Mouse (Mus musculus) liver, embryonic 14.5 days (tissue): ENCODE measurements around the gene Sash1. TPM values are rescaled to one million over a fixed set of nuclear protein-coding genes. Genes with fewer than 3 reads are reported as not detected.

Experiments
- ATAC-seq: fragments of 200-750 bp; cut with Nextera tagmentation; 2 replicates; pipeline ENCODE4 v1.8.0; 2017; ENCODE audit warnings: moderate number of reproducible peaks, mild to moderate bottlenecking, moderate library complexity; ENCODE audit not compliant: insufficient read depth
- DNase-seq, 3 experiments: peaks; one replicate each; pipeline ENCODE4 v3.0.0-alpha.2; 2012 to 2013; ENCODE audit warnings: low read depth in 3 of 3, low spot score in 3 of 3
- H3K27ac ChIP-seq: fragments of 300-500 bp; sonication (generic); 2 replicates; pipeline ENCODE4 v1.5.1; 2014; ENCODE audit warnings: moderate library complexity, mild to moderate bottlenecking, control low read depth, inconsistent platforms
- H3K27me3 ChIP-seq: fragments of 300-500 bp; sonication (generic); 2 replicates; pipeline ENCODE4 v1.6.1; 2014; ENCODE audit warnings: mild to moderate bottlenecking, low read length, moderate library complexity; ENCODE audit not compliant: control insufficient read depth, insufficient read depth
- H3K36me3 ChIP-seq: fragments of 300-500 bp; sonication (generic); replicated peaks from 2 replicates; pipeline ENCODE4 v1.6.1; 2014; ENCODE audit warnings: low read depth; ENCODE audit not compliant: control insufficient read depth, insufficient read depth
- H3K4me1 ChIP-seq, 2 experiments: fragments of 200-500 bp in 1 of 2; fragments of 300-500 bp in 1 of 2; sonication (generic) in 1 of 2; replicated peaks; 2 replicates each; pipeline ENCODE4 v1.6.1; 2012 to 2014; ENCODE audit warnings: antibody characterized with exemption in 1 of 2, inconsistent platforms in 1 of 2, low read length in 1 of 2; ENCODE audit not compliant: control insufficient read depth in 2 of 2, insufficient read depth in 2 of 2
- H3K4me2 ChIP-seq: fragments of 300-500 bp; sonication (generic); 2 replicates; pipeline ENCODE4 v1.6.1; 2014; ENCODE audit warnings: low read depth, mild to moderate bottlenecking, control low read depth, moderate library complexity
- H3K4me3 ChIP-seq, 2 experiments: fragments of 200-500 bp in 1 of 2; fragments of 300-500 bp in 1 of 2; sonication (generic) in 1 of 2; 2 replicates each; pipeline ENCODE4 v1.5.1; 2012 to 2014; ENCODE audit warnings: low read depth in 2 of 2, low read length in 2 of 2, mild to moderate bottlenecking in 2 of 2, control low read depth in 1 of 2, inconsistent platforms in 1 of 2, moderate library complexity in 1 of 2; ENCODE audit not compliant: insufficient read depth in 1 of 2
- H3K9ac ChIP-seq: fragments of 300-500 bp; sonication (generic); replicated peaks from 2 replicates; pipeline ENCODE4 v1.6.1; 2014; ENCODE audit warnings: mild to moderate bottlenecking, control low read depth, moderate library complexity
- H3K9me3 ChIP-seq: fragments of 300-500 bp; sonication (generic); 2 replicates; pipeline ENCODE4 v1.6.1; 2016; ENCODE audit warnings: low read length, mixed read lengths; ENCODE audit not compliant: control insufficient read depth
- CTCF ChIP-seq: IDR thresholded peaks from 2 replicates; pipeline ENCODE4 v1.5.1; 2016; ENCODE audit warnings: antibody characterized with exemption, low read depth, control low read depth
- EP300 ChIP-seq: IDR thresholded peaks from 2 replicates; pipeline ENCODE4 v1.6.1; 2016; ENCODE audit warnings: antibody characterized with exemption, low read depth
- WGBS: fragments of 180-500 bp; shearing (Covaris S2); extraction: QIAGEN DNeasy Blood & Tissue Kit; methylation state at CpG from one replicate; pipeline ENCODE4 v1.1.7; 2014; ENCODE audit not compliant: insufficient replicate concordance; 5-methylcytosine and 5-hydroxymethylcytosine counted together
- polyA plus RNA-seq, 2 experiments: library from polyadenylated mRNA; depleted of rRNA in 1 of 2; stranded (reverse) in 1 of 2; unstranded in 1 of 2; fragments of >200 nt; fragmentation: Nextera tagmentation in 1 of 2; extraction: Ambion mirVana in 1 of 2; gene quantifications; 2 replicates each; pipeline versions ENCODE4 v1.2.1 to v1.2.3; 2012 to 2014

Gene Sash1
- polyA plus RNA-seq (2012; rRNA removed) (1.0 and 1.4 TPM in 2 replicates), polyA plus RNA-seq (2014; fragmentation: Nextera tagmentation; extraction: Ambion mirVana) (0.32 and 0.77 TPM in 2 replicates)

GRCm38 (mm10) chr10:8885630-8886527, at the start of gene Sash1:
TSS of gene Sash1 (minus strand) at chr10:8886070.
- Histone ChIP-seq H3K4me3 (peak within 1 kb of the TSS; percentile 62 to 73), H3K4me2 (peak within 1 kb of the TSS; percentile 64), H3K27ac (peak within 1 kb of the TSS; percentile 31), H3K9me3 (no peaks in the 10 kb centered on the region), H3K36me3 (no peaks in the 10 kb centered on the region), H3K27me3 (peaks cover 23% of the 10 kb centered on the region), H3K9ac (peak within 1 kb of the TSS; percentile 47), H3K4me1 (peaks cover 0 to 12% of the 10 kb centered on the region in 2 experiments; a peak in 2 of 4 replicates)
- peak; percentile 31 to 39 (median 33) for DNase-seq
- TF ChIP-seq CTCF (no peak), EP300 (no peak)
- WGBS: under 1% methylated on average over 79 of the region's 80 CpGs
- peak; percentile 78 for ATAC-seq

DNA sequence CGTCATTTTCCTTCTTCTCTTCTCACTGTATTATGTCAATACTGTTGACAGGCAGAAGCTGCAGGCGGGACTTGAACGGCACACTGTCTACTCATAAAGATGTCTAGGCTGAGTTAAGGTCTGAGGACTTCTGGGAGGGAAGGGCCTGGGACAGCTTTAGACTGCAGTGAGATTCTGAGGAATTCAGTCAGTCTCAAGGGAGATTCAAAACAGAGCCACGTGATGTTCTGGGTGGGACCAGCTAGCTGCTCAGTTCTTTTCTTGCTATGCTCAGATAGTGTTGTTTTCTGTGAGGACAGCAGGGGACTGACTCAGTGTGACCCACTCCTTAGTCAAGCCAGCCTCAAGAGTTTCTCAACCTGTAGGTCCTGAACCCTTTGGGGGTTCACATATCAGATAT, 49.7 kb upstream of the Sash1 start:
- peaks cover 0 to 2% of the 10 kb centered on the region in 2 experiments; a peak in 1 of 4 replicates for H3K4me1 ChIP-seq
- no peak for DNase-seq
- no peak for ATAC-seq
- no peaks in the 10 kb centered on the region for H3K36me3 ChIP-seq
- no peak overlapping the region for H3K27ac ChIP-seq
- no peak overlapping the region for H3K9ac ChIP-seq
- no peaks in the 10 kb centered on the region for H3K9me3 ChIP-seq
- 54% methylated on average over 4 of the region's 4 CpGs for WGBS
- H3K4me3 ChIP-seq: no peak overlapping the region
- TF ChIP-seq EP300 (no peak), CTCF (no peak)
- H3K27me3 ChIP-seq: no peaks in the 10 kb centered on the region
- no peak overlapping the region for H3K4me2 ChIP-seq

DNA sequence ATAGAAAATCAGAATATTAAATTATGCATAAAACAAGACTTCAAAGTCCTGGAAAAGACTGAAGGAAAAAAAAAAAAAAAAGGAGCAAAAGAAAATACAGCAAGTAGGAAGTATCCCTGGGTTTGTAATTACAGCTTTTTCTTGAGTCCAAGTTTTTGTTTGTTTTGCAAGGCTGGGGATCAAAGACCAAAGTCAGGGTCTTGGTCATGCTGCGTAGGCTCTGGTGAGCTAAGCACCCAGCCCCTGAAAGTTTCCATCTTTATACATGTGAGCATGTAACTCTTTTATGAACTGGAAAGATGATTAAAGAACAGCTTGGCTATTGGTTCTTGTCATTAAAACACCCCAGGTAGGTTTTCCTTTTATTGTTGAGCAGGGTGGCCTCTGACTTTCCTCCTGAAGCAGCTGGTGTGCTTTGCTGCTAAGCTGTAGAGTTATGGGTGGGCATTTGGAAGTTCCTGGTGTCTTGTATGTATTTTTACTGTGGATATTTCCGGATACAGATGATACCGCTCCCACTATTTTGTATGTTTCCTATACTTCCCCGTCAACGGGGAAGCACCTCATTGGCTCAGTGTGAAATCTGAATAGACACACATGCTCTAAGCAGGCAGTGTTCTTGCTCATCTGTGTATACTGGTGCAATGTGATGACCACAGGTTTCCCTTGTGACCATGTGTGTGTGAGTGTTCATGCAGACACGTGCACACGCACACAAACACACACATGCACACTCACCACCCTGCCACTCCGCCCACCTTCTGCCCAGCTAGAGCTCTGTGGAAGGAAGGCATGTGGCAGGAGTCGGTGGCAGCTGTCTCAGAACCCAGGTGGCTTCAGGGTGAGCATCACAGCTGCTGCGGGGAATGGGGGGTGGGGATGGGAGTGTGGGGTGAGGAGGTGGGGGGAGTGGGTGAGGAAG, 47.8 kb upstream of the Sash1 start:
- Histone ChIP-seq H3K4me2 (no peak overlapping the region), H3K4me1 (peaks cover 0 to 2% of the 10 kb centered on the region in 2 experiments; a peak in 1 of 4 replicates), H3K9me3 (no peaks in the 10 kb centered on the region), H3K36me3 (no peaks in the 10 kb centered on the region), H3K27me3 (no peaks in the 10 kb centered on the region), H3K27ac (no peak overlapping the region), H3K9ac (no peak overlapping the region), H3K4me3 (no peak overlapping the region)
- TF ChIP-seq EP300 (no peak), CTCF (no peak)
- ATAC-seq (no peak), DNase-seq (no peak)
- WGBS: 66% methylated on average over 10 of the region's 10 CpGs

DNA sequence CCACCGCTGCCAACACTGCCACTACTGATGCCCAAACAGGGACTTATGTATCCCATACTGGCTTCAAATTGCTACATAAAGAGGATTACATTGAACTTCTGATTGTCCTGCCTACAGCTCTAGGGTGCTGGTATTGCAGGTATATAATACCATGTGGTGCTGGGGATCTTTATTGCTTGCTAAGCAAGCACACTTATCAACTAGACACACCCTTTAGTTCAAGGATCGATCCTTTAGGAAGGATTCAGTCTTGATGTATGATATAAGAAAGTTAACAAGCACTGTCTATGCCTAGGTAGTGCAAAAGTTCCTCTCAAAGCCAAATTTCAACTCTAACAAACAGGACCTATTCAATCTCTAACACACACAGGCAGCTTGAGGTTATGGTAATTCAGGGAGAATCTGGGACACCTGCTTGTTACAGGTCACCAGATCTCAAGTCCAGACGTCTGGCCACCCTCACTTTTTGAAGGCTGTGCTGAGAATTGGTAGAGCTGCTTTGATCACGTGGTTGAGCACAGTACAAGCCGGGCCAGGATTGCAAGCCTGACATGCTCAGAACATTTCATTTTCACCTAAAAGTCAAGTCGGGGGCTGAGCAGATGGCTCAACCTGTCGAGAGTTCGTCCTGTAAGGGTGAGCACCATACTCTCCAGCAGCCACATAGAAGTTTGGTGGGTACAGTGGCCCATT, 45.8 kb upstream of the Sash1 start:
- Histone ChIP-seq H3K4me3 (no peak overlapping the region), H3K9ac (no peak overlapping the region), H3K4me2 (no peak overlapping the region), H3K4me1 (peaks cover 0 to 2% of the 10 kb centered on the region in 2 experiments; a peak in 1 of 4 replicates), H3K9me3 (no peaks in the 10 kb centered on the region), H3K36me3 (no peaks in the 10 kb centered on the region), H3K27ac (no peak overlapping the region), H3K27me3 (no peaks in the 10 kb centered on the region)
- DNase-seq: no peak
- no peak for ATAC-seq
- no peak for TF ChIP-seq EP300
- TF ChIP-seq CTCF: no peak
- WGBS: 64% methylated on average over 8 of the region's 8 CpGs
